Mouse (Mus musculus) layer of hippocampus, adult 18-20 months (tissue): ENCODE measurements around the gene Pls3. TPM values are rescaled to one million over a fixed set of nuclear protein-coding genes. Genes with fewer than 3 reads are reported as not detected.
"Not testable (repeated sequence)": the region's sequence is repeated elsewhere in the genome, so short reads cannot be mapped to it uniquely, and the experiment has no call there.

ENCODE experiments used
- DNase-seq, 2 experiments: peaks; one replicate each; pipeline ENCODE4 v3.0.0; 2022; ENCODE audit warnings: low spot score in 2 of 2
- total RNA-seq, 2 experiments: library from RNA; stranded (reverse); gene quantifications; 2 replicates each; pipeline ENCODE4 v1.2.3; 2021

Pls3 gene
- total RNA-seq, 2 experiments from 2014 or later = 206 to 214 TPM

- no peak for DNase-seq
Observed at GRCm38 (mm10) chrX:75779796-75780195, 95.2 kb downstream of the Pls3 start.

DNA sequence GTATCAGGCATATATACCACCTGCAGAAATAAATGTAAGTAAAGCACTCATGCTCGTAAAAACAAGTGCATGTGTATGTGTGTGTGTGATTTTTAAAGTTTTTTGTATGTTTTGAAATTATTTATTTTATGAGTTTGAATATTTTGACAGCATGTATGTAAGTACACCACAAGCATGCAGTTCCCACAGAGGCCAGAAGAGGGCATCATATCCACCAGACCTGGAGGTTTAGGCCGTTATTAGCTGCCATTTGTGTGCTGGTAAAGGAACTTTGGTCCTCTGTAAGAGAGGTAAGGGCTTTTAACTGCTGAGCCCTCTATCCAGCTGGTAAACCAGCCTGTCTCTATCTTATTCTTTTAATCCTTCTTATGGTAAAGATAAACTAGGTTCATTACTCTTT, 97.5 kb downstream of the Pls3 start:
- no peak for DNase-seq

DNA sequence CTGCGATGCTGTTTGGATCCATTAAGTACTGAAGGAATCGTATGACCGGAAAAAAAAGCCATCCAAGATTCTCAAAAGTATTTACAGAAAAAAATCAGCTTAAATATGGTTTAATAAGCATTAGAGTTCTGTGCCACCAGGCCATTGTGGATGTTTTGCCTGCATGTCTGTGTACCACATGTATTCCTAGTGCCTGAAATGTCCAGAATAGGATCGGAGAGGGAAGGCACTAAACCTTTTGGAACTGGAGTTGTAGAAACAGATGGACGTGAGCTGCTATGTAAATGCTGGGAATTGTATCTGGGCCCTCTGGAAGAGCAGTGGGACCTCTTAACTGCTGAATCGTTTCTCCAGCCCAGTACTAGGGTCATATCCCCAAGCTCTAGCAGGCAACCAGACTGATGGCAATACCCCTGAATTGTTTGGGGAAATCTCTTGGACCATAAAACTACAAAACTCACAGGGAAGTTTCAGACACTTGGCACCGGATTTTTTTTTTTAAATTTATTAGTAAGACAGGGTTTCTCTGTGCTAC, 110.1 kb downstream of the Pls3 start:
- no peak for DNase-seq

- DNase-seq = peak; percentile 43 to 74
Observed at GRCm38 (mm10) chrX:75764135-75764793, 110.7 kb downstream of the Pls3 start.

DNA sequence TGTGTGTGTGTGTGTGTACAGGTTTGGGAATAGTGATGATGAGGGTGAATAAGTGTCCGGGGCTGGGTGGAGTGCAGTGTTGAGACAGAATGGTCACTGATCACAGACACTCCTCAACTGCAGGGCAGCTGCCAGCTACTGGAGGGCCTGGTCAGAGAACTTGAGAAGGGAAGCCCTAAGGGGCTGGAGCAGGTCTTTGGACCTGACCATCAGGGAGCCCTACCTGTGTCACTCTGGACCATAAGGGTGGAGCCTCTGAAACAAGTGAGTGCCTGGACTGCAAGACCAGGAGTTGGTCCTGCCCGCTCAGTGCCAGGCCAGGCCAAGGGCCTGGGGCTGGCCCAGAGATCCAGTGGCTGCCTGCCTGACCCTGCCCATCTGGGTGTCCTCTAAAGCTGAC, 115.5 kb downstream of the Pls3 start:
- not testable (repeated sequence) for DNase-seq

DNA sequence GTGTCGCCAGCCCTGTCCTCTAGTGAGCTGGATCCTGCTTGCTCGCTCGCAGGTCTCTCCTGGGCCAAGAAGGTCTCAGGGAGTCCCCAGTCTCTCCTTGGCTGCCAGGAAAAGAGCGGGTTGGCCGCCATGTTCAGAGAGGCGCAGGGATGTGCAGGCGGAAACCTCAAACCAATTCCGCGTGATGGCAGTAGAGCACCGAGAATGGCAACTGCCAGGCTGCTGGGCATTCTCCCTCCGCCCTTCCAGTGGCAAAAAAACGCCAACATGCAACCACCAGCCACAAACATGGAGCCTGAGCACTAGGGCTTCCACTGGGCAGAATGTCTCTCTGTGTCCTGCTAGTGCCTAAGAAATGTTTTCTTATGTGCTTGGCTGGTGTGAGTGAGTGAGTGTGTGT, 115.9 kb downstream of the Pls3 start:
- peak in 1 of 2 experiments; percentile 71 for DNase-seq

- DNase-seq = peak in 1 of 2 experiments; percentile 84
Observed at GRCm38 (mm10) chrX:75757966-75758365, 117.0 kb downstream of the Pls3 start.

DNA sequence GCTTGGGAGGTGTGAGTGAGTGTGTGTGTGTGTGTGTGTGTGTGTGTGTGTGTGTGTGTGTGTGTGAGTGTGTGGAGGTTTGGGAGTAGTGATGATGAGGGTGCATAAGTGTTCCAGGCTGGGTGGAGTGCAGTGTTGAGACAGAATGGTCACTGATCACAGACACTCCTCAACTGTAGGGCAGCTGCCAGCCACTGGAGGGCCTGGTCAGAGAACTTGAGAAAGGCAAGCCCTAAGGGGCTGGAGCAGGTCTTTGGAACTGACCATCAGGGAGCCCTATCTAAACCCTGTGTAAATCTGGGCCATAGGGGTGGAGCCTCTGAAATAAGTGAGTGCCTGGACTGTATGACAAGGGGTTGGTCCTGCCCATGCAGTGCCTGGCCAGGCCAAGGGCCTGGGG, 120.5 kb downstream of the Pls3 start:
- DNase-seq = not testable (repeated sequence)

DNA sequence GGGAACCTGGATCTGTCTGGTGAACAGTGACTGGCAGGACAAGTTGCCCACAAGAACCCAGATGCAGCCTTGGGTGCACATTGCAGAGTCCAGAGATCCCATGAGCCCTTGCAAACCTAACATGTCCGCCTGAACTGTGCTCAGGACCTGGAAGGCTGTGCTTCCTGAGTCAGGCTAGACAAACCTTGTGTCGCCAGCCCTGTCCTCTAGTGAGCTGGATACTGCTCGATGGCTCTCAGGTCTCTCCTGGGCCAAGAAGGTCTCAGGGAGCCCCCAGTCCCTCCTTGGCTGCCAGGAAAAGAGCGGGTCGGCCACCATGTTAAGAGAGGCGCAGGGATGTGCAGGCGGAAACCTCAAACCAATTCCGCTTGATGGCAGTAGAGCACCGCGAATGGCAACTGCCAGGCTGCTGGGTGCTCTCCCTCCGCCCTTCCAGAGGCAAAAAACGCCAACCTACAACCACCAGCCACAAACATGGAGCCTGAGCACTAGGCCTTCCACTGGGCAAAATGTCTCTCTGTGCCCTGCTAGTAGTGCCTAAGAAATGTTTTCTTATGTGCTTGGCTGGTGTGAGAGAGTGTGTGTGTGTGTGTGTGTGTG, 124.8 kb downstream of the Pls3 start:
- DNase-seq = not testable (repeated sequence)

GRCm38 (mm10) chrX:75749312-75749711, 125.7 kb downstream of the Pls3 start:
- DNase-seq = peak in 1 of 2 experiments; percentile 78

GRCm38 (mm10) chrX:75744466-75744865, 130.5 kb downstream of the Pls3 start:
- DNase-seq = peak in 1 of 2 experiments; percentile 81

DNA sequence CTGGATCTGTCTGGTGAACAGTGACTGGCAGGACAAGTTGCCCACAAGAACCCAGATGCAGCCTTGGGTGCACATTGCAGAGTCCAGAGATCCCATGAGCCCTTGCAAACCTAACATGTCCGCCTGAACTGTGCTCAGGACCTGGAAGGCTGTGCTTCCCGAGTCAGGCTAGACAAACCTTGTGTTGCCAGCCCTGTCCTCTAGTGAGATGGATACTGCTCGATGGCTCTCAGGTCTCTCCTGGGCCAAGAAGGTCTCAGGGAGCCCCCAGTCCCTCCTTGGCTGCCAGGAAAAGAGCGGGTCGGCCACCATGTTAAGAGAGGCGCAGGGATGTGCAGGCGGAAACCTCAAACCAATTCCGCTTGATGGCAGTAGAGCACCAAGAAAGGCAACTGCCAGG, 135.5 kb downstream of the Pls3 start:
- DNase-seq = not testable (repeated sequence)
